Mouse (Mus musculus): ENCODE results near the gene Ccdc65.

GRCm38 (mm10) chr15:98673732-98674131 lies 34.3 kb upstream of the Ccdc65 start:
- TF ChIP-seq CTCF (IDR thresholded peaks at IDR 0.05; ENCODE audit: low read depth): no peak
- TF ChIP-seq EP300 (IDR thresholded peaks at IDR 0.05; ENCODE audit: low read depth): no peak

Measured in liver, postnatal 0 days (tissue).